Mouse (Mus musculus): Measurements from ENCODE around the gene 4930519G04Rik. TPM values are rescaled to one million over a fixed set of nuclear protein-coding genes. Genes with fewer than 3 reads are reported as not detected.
"Not testable (repeated sequence)": the region's sequence is repeated elsewhere in the genome, so short reads cannot be mapped to it uniquely, and the experiment has no call there.

Gene 4930519G04Rik
- total RNA-seq, 2 experiments from 2014 or later: not detected

DNA sequence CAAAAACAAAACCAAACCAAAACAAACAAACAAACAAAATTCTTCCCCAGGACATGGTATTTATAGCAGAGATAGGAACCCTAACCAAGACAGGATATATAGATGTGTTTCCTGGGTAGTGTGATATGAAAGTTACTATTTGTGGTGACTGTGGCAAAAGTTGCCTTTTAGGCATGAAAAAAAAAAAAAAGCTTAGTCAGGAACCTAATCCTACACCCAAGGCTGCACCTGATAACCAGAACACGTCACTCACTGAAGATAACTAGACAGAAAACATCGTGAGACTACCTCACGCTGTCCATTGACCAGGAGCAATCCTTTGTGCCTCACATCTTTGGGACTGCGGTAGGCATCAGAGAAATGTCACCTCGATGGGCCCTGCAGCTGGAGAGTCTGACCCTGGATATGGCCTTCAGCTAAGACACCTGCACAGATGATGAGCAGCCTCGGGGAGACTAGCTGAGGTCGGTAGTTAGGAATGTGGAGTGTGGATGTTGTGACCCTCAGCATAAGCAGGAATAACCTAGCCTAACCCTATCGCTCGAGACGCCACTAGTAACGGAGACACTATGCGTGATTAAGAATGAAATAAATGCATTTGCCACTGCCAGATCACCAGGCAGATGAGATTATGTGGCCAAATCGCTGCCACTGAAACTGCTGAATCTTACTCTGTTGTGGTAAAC, 43.4 kb downstream of the 4930519G04Rik start, which contains the start of gene Oasl2:
TSS of gene Oasl2 (plus strand) at position 249 of the 686 bp plus-strand sequence.
- intact Hi-C loops (cut with DNase I): no loop called here
- peak within 1 kb of the TSS; percentile 75 for H3K4me3 ChIP-seq
- peak within 1 kb of the TSS; percentile 77 for H3K27ac ChIP-seq
- DNase-seq: no peak
- TF ChIP-seq CTCF (IDR thresholded peaks at IDR 0.05): no peak

DNA sequence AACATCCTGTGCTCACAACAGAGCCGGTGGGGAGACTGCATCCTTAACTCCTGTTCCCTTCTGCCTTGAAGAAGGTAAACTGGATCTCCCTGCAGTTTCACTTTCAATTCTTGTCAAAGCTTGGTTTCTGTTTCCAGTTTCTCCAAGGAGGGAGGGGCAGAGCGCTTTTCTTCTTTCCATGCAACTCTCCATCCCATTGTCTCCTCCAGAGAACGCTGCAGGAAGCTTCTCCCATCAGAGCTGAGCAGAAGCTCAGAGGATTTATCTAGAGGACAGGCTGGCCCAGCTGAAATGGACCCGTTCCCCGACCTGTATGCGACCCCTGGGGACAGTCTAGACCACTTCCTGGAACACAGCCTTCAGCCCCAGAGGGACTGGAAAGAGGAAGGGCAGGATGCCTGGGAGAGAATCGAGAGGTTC, 43.9 kb downstream of the 4930519G04Rik start:
- peak; percentile 24 for DNase-seq
- Histone ChIP-seq H3K27ac (peak overlapping the region; percentile 77), H3K4me3 (peak overlapping the region; percentile 75)
- intact Hi-C loops (cut with DNase I): no loop called here
- no peak for TF ChIP-seq CTCF (IDR thresholded peaks at IDR 0.05)

- peak overlapping the region; percentile 13; the same call in 1 of the 2 replicates for H3K4me3 ChIP-seq
- no peak overlapping the region for H3K27ac ChIP-seq
- intact Hi-C loops (cut with DNase I): no loop called here
- TF ChIP-seq CTCF (IDR thresholded peaks at IDR 0.05): no peak
- no peak for DNase-seq
Observed at GRCm38 (mm10) chr5:114898857-114899256, 45.4 kb downstream of the 4930519G04Rik start.

DNA sequence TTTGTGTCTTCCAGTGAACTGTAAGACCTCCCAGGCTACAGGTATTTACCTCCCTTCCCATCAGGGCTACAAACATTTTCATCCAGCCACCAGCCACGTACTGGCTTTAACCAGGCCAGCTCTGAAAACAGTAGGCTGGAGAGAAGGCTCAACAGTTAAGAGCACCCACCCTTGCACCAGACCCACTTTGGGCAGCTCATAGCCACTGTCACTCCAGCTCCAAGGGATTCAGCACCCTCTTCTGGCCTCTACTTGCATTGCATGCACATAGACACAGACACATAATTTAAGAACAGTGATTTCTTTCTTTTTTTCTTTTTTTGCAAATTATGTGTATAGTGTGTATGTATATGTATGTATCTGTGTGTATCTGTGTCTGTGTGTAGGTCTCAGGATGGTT, 48.9 kb downstream of the 4930519G04Rik start:
- TF ChIP-seq CTCF (IDR thresholded peaks at IDR 0.05): peak; percentile 66
- H3K4me3 ChIP-seq: no peak overlapping the region
- intact Hi-C loops (cut with DNase I): no loop called here
- DNase-seq: no peak
- H3K27ac ChIP-seq: no peak overlapping the region

DNA sequence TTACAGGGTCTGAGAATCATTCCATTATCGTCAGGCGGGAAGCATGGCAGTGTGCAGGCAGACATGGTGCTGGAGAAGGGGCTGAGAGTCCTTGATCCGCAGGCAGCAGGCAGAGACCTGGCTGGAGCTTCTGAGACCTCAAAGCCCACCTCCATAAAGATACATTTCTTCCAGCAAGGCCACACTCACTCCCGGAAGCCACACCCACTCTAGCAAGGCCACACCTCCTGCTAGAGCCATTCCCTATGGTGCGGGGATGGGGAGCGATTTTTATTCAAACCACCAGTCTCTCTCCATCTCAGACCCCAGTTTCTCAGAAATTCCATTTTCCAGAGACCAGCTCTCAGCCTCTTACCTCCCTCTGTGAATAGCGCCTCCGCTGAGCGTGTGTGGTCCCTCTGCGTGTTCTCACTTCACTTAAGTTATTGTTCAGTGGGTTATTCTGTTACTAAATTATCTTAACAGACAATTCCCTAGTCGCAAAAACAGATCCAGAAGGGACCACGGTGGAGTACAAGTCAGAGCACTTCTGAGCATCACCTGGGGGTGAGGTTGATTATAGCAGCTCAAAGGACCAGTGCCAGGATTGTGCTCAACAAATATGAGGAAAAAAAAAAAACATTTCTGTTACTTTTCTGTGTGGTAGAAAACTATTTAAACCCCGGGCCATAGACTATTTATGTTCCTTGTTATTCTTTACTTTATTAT, 55.3 kb downstream of the 4930519G04Rik start:
- DNase-seq: no peak
- Histone ChIP-seq H3K4me3 (no peak overlapping the region), H3K27ac (no peak overlapping the region)
- intact Hi-C loops (cut with DNase I): no loop called here
- TF ChIP-seq CTCF (IDR thresholded peaks at IDR 0.05): no peak

DNA sequence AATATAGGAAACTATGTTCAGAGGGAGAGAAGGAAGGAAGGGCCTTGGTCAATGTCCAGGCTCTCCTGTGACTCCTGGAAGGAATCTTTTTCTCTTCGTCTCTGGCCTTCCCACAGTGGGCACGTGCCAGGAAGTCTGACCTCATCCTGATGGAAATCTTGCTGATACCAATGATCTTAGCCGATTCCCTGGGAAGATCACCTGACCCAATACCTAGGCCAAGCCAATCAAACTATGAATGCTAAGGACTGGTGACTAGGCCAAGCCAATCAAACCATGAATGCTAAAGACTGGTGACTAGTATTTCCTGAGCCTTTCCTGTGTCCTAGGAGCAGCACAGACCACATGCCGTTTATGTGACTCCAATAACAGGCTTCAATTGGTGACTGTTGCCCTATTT, 60.2 kb downstream of the 4930519G04Rik start:
- DNase-seq: no peak
- Histone ChIP-seq H3K4me3 (no peak overlapping the region), H3K27ac (no peak overlapping the region)
- no peak for TF ChIP-seq CTCF (IDR thresholded peaks at IDR 0.05)
- intact Hi-C loops (cut with DNase I): no loop called here

GRCm38 (mm10) chr5:114914855-114915254, 61.4 kb downstream of the 4930519G04Rik start:
- DNase-seq: no peak
- H3K27ac ChIP-seq: no peak overlapping the region
- intact Hi-C loops (cut with DNase I): no loop called here
- TF ChIP-seq CTCF (IDR thresholded peaks at IDR 0.05): no peak
- no peak overlapping the region for H3K4me3 ChIP-seq

GRCm38 (mm10) chr5:114915854-114916253, 62.4 kb downstream of the 4930519G04Rik start:
- intact Hi-C loops (cut with DNase I): no loop called here
- H3K4me3 ChIP-seq: no peak overlapping the region

GRCm38 (mm10) chr5:114916777-114917176, 63.3 kb downstream of the 4930519G04Rik start:
- intact Hi-C loops (cut with DNase I): no loop called here
- Histone ChIP-seq H3K27ac (no peak overlapping the region), H3K4me3 (no peak overlapping the region)
- no peak for DNase-seq
- no peak for TF ChIP-seq CTCF (IDR thresholded peaks at IDR 0.05)

More at GRCm38 (mm10) chr5:114915854-114916253, 62.4 kb downstream of the 4930519G04Rik start:
- no peak for TF ChIP-seq CTCF (IDR thresholded peaks at IDR 0.05)
- DNase-seq: no peak
- H3K27ac ChIP-seq: no peak overlapping the region

GRCm38 (mm10) chr5:114917357-114917756, 63.9 kb downstream of the 4930519G04Rik start:
- DNase-seq; H3K27ac ChIP-seq; intact Hi-C loops (cut with DNase I); H3K4me3 ChIP-seq: not testable (repeated sequence)

DNA sequence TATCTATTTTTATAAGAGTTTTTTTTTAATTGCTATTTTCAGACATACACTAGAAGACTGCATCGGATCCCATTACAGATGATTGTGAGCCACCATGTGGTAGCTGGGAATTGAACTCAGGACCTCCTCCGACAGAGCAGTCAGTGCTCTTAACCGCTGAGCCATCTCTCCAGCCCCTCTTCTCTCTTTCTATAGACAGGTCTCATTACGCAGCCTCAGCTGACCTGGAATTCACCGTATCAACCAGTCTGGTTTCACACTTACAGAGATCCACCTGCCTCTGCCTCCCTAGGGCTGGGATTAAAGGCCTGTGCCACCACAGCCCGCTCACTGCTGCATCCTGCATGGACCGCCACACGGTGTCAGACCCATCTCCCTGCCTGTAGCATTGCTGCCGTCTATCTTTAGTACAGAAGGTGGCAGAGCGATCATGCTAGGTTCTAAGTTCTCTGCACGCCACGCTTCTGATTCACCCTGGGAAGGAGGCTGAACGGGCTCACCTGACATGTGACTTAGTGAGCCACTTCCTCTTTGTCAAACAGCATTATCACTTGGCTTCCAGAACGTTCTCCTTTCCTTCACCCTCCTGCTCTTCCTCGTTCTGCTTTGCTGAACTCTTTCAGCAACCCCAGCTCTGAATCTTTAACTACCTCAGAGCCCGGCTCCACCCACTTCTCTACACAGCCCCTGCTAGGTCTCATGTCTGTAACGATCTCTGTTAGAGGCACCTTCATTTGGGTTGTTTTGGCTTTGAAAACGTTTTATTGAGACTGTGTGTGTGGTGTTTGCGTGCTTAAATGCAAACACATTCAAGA, 68.3 kb downstream of the 4930519G04Rik start:
- TF ChIP-seq CTCF (IDR thresholded peaks at IDR 0.05): no peak
- Histone ChIP-seq H3K27ac (no peak overlapping the region), H3K4me3 (no peak overlapping the region)
- no peak for DNase-seq
- intact Hi-C loops (cut with DNase I): no loop called here

DNA sequence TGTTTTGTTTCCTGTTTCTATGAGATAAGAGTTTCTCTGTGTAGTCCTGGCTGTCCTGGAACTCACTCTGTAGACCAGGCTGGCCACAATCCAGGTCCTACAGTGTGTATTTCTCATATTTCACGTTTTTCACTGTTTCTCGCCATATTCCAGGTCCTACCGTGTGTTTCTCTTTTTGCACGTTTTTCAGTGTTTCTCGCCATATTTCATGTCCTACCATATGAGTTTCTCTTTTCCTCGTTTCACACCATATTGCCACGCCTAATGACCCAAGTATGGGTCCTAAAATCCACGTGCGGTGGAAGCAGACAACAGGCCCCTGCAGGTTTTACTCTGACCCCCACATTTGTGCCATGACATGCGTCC, 68.9 kb downstream of the 4930519G04Rik start:
- H3K27ac ChIP-seq: no peak overlapping the region

More for the DNA sequence above, 68.9 kb downstream of the 4930519G04Rik start:
- no peak for TF ChIP-seq CTCF (IDR thresholded peaks at IDR 0.05)
- intact Hi-C loops (cut with DNase I): no loop called here
- DNase-seq: no peak
- H3K4me3 ChIP-seq: peak overlapping the region; percentile 76; the same call in 1 of the 2 replicates

Measured in gastrocnemius, adult 2 months (tissue).